Mouse (Mus musculus): ENCODE measurements around the gene Crxos. TPM values are rescaled to one million over a fixed set of nuclear protein-coding genes. Genes with fewer than 3 reads are reported as not detected.

The Crxos gene
- total RNA-seq, 2 experiments from 2014 or later: 0.29 TPM; not detected in 1

DNA sequence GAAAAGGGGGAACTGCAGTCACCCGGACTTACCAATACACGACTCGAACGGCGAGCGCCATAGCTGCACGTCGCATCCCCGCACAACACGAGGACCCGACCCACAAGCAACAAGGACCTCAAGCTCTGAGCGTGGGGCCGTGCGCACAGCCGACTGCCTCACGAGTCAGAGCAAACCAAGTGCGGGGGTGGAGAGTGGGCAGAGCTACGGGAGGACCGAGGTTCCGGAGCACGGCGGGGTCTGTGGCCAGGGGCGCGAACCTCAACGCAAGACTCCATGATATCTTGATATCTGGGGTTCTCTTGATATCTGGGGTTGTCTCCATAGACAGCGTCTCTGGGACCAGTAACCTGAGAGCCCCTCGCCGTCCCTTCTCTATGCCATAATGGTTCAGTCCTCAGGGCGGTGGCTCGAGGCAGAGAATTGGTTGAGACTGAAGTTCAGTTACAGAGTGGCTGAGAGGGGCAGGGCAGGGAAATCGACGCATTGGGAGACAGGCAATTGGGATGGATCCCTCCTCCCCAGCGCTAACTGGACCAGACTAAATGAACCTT is 39.9 kb downstream of the Crxos start, which contains the start of gene Selenow:
TSS of gene Selenow (minus strand) at position 183 of the 554 bp plus-strand sequence.
- H3K4me3 ChIP-seq: peak within 1 kb of the TSS; percentile 72
- intact Hi-C loops (cut with DNase I): no loop called here
- H3K27ac ChIP-seq: peak within 1 kb of the TSS; percentile 100
- peak; percentile 91 to 92 for DNase-seq (ENCODE audit: extremely low spot score in 1 of 2, low spot score in 2 of 2)
- no peak for TF ChIP-seq CTCF (IDR thresholded peaks at IDR 0.05)

DNA sequence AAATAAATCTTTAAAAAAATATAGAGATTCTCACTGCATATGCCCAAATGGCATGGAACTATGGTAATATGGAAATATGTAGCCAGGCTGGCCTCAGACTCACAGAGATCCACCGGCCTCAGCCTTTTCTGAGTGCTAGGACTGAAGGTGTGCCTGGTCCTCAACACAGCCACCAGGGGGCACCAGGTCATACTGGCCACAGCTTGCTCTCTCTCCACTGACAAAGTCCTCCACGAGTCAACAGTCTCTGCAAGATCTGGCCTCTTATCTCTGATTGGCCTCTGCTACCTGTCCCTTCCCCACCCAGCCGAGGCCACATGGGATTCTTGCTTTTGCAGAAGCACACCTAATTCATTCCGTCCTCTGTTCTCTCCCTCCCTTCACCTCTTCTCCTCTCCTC is 47.5 kb downstream of the Crxos start:
- H3K4me3 ChIP-seq: no peak overlapping the region
- TF ChIP-seq CTCF (IDR thresholded peaks at IDR 0.05): peak; percentile 63
- intact Hi-C loops (cut with DNase I): no loop called here
- no peak for DNase-seq (ENCODE audit: extremely low spot score in 1 of 2, low spot score in 2 of 2)
- H3K27ac ChIP-seq: no peak overlapping the region

DNA sequence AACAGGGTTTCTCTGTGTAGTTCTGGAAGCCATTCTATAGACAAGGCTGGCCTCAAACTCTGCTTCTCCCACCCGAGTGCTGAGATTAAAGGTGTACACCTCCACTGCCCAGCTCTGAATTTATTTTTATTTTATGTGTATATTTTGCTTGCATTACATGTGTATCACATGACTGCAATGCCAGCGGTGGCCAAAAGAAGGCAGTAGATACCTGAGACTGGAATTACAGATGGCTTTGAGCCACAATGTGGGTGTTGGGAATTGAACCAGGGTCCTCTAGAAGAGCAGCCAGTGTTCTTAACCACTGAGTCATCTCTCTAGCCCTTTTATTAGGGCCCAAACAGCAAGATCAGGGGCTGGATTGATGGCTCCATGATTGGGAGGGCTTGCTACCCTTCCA is 48.1 kb downstream of the Crxos start:
- intact Hi-C loops (cut with DNase I): no loop called here
- no peak overlapping the region for H3K27ac ChIP-seq
- DNase-seq (ENCODE audit: extremely low spot score in 1 of 2, low spot score in 2 of 2): no peak
- no peak overlapping the region for H3K4me3 ChIP-seq
- TF ChIP-seq CTCF (IDR thresholded peaks at IDR 0.05): peak; percentile 30

DNA sequence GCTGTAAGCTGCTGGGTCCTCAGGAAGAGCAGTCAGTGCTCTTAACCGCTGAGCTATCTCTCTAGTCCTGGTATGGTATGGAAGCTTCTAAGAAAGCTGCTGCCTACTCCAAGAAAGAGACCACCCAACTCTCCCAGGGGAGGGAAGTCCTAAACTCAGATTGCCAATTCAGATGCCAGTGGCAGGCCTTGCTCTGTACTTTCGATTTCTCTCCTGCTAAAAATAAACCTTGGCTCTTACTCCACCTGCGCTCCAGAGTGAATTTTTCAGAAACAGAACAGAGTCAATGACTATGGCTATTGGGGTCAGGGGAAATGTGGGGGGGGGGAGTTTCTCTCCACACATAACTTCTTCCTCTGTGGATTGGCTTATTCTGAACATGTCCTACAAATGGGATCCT is 49.2 kb downstream of the Crxos start:
- intact Hi-C loops (cut with DNase I): no loop called here
- H3K27ac ChIP-seq: no peak overlapping the region
- no peak for DNase-seq (ENCODE audit: extremely low spot score in 1 of 2, low spot score in 2 of 2)
- no peak overlapping the region for H3K4me3 ChIP-seq
- no peak for TF ChIP-seq CTCF (IDR thresholded peaks at IDR 0.05)

DNA sequence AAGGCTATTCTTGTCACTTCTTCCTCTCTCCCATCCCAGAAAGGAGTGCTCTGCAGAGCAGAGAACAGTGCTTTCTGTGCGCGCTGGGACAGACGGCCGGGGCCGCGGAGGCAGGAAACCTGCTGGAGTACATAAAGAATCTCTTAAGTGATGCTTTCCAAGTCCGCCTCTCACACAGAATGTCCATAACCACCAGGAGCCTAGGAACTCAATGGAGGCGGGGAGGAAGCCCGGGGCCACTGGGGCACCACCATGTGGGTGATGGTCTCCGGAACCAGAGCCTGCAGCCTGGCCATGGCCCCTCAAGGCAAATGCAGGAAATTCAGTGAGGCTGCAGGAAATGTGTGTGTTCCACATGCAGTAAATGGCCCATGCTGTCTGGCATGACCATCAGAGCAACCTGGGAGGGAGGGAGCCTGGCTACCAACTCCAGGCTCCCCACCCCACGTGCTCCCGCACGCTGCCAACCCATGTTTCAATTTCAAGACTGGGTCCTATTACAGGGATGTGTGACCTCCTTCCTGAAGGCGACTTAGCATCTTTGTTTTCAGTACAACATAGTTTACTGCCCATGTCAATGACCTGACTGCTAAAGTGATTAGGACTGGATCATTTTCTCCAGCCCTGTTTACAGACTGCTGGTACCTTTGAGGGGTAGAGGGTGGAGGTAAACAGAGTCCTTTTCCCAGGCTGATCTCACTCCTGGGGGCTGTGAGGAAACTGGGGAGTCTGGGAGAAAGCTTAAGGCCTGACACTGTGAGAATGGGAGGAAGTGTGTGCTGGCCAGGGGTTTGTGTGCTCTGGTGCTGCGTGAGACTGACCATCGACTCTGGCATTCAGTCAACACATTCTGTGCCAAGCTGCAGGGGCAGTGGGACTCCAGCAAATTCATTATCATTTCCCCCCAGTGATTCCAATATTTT is 51.3 kb downstream of the Crxos start:
- TF ChIP-seq CTCF (IDR thresholded peaks at IDR 0.05): no peak
- no peak overlapping the region for H3K4me3 ChIP-seq
- intact Hi-C loops (cut with DNase I): loop anchor here (1.0 kb wide), 2 partner anchors 12 to 13 kb away; no protein-coding TSS in a partner anchor
- H3K27ac ChIP-seq: peak overlapping the region; percentile 70
- DNase-seq (ENCODE audit: extremely low spot score in 1 of 2, low spot score in 2 of 2): peak in 1 of 2 experiments; percentile 65

DNA sequence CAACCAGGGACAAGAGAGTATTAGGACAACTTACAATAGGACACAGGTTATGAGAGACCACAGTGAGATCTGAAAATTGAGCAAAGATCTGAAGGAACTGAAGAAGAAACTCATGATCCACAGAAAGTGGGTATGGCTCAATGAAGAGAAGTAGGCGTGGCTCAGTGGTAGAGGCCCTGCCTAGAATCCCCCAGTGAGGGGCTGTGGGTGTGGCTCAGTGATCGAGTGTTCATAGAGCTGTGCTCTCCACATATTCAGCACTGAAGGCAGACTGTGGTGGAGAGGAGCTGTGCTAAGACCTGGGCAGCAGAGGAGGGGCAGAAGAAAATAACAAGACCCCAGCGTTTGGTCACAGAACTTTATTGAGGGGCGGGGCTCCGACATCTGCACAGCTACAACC is 55.1 kb downstream of the Crxos start:
- DNase-seq (ENCODE audit: extremely low spot score in 1 of 2, low spot score in 2 of 2): no peak
- intact Hi-C loops (cut with DNase I): no loop called here
- TF ChIP-seq CTCF (IDR thresholded peaks at IDR 0.05): no peak
- H3K27ac ChIP-seq: no peak overlapping the region
- H3K4me3 ChIP-seq: no peak overlapping the region

DNA sequence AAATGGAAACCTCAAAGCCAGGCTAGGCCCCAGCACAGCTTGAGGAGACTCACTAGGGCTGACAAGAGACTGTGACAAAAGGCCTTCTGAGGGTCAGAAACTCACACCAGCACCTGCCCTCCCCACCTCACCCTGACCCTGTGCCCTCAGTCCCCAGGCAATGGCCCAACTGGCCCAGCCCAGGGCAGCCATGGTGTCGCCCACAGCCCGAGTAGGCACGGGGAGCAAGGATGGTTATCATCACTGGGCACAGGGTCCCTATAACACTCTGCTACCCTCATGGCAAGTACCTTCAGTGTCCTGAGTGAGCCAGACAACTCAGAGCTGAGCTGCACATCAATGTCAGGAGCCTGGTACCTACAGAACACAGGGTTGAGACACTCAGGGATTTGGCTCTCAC is 56.2 kb downstream of the Crxos start:
- no peak overlapping the region for H3K4me3 ChIP-seq
- no peak for DNase-seq (ENCODE audit: extremely low spot score in 1 of 2, low spot score in 2 of 2)
- no peak for TF ChIP-seq CTCF (IDR thresholded peaks at IDR 0.05)
- intact Hi-C loops (cut with DNase I): no loop called here
- H3K27ac ChIP-seq: no peak overlapping the region

DNA sequence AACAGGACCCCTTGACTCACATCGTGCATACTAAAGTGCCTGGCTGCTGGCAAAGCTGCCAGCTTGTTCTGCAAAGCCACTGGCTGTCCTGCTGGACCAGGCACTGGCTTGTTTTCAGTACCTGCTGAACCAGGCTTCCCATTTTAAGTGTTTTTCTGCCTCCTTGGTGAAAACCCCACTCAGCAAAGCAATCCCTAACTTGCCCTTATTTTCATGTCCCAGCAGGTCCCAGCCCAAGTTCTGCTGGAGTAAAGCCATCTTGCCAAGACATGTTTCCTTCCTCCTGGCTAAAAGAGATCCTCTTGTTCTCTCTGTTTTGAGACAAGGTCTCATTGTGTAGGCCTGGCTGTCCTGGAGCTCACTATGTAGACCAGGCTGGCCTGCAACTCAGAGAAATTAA is 61.9 kb downstream of the Crxos start:
- TF ChIP-seq CTCF (IDR thresholded peaks at IDR 0.05): no peak
- Histone ChIP-seq H3K27ac (no peak overlapping the region), H3K4me3 (no peak overlapping the region)
- intact Hi-C loops (cut with DNase I): loop anchor here (10.0 kb wide), 1 partner anchor 980 kb away; the partner anchor contains the start of gene Calm3
- no peak for DNase-seq (ENCODE audit: extremely low spot score in 1 of 2, low spot score in 2 of 2)

DNA sequence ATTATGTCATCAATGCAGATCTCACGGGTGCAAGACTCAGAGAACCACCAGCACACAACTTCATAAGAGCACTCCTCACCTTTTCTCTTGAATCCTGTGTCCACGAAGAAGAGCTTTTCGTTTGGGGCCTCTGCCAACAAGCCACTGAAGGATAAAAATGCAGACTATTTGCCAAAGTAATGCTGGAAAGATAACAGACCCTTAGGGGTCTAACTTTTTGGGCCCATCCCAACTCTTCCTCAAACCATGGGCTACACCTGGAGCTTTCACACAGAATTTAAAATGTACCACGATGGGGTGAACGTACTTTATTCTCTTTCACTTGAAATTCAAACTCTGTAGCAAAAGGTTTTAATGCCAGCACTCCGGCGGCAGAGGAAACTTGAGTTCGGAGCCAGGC is 62.8 kb downstream of the Crxos start:
- TF ChIP-seq CTCF (IDR thresholded peaks at IDR 0.05): no peak
- peak overlapping the region; percentile 57 for H3K4me3 ChIP-seq
- DNase-seq (ENCODE audit: extremely low spot score in 1 of 2, low spot score in 2 of 2): no peak
- intact Hi-C loops (cut with DNase I): loop anchor here (1.0 to 10.0 kb wide), 2 partner anchors 12 to 980 kb away; partner anchors contain the start of gene Calm3
- H3K27ac ChIP-seq: peak overlapping the region; percentile 100

DNA sequence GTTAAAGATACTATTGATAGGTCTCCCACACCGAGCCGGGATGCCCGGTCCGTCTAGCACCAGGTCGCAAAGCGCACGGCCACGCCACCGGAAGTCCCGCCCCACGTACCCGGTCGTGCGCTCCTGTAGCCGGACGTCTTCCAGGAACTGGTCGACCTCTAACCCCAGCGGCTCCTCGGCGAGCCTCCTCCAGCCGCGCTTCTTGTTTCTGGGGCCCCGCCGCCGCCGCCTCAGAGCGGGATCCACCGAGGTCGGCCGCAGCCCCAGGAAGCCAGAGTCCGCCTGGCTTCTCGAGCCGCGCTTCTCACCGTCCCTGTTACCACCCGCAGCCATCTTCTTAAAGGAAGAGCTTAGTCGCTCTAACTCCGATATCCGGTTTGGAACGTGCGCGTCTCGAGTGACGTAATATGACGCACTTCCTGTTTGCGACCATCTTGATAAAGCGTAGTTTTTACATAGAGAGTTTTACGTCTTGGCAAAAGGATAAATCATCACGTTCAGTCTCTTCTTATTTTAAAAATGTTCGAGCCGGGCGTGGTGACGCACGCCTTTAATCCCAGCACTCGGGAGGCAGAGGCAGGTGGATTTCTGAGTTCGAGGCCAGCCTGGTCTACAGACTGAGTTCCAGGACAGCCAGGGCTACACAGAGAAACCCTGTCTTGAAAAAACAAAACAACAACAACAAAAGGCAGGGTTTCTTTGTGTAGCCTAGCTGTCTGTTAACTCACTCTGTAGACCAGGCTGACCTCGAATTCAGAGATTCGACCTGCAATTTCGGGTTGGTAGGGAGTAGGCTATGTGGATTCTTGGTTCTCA is 63.5 kb downstream of the Crxos start, which contains the start of gene Nop53:
TSS of gene Nop53 (minus strand) at position 354 of the 816 bp plus-strand sequence.
- intact Hi-C loops (cut with DNase I): loop anchor here (1.0 to 10.0 kb wide), 2 partner anchors 13 to 979 kb away; partner anchors contain the start of gene Calm3
- no peak for TF ChIP-seq CTCF (IDR thresholded peaks at IDR 0.05)
- peak within 1 kb of the TSS; percentile 100 for H3K27ac ChIP-seq
- peak within 1 kb of the TSS; percentile 57 for H3K4me3 ChIP-seq
- DNase-seq (ENCODE audit: extremely low spot score in 1 of 2, low spot score in 2 of 2): peak; percentile 91

DNA sequence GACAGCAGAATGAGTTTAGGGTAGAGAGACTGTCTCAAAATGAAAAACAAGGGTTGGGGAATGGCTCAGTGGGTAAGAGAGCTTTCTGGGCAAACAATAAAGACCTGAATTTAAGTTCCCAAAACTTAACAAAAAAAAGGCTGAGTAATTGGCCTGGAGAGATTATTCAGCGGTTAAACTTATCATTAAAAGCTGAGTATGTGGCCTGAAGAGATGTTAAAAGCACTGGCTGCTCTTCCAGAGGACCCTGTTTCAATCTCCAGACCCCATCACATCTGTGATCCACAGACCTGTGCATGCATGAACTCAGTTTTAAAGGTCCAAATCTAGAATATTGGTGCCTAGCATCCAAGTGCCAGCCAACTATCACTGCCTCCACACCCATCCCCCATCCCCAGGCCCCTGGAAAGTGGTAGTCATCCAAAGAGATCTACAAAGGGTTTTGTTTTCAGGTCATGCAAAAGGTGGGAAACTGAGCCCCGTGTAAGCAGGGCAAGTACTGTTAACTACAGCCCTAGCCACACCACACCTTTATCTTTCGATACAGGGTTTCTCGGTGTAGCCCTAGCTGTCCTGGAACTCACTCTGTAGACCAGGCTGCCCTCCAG is 65.3 kb downstream of the Crxos start:
- Histone ChIP-seq H3K4me3 (no peak overlapping the region), H3K27ac (no peak overlapping the region)
- DNase-seq (ENCODE audit: extremely low spot score in 1 of 2, low spot score in 2 of 2): no peak
- intact Hi-C loops (cut with DNase I): loop anchor here (1.0 to 10.0 kb wide), 2 partner anchors 20 to 977 kb away; partner anchors contain the start of genes Calm3 and Ehd2
- no peak for TF ChIP-seq CTCF (IDR thresholded peaks at IDR 0.05)

All from left cerebral cortex, adult 2 months (tissue).